Mouse (Mus musculus) splenic B cell, adult 2 months (primary cell): ENCODE measurements at regions not wholly inside any gene's neighbourhood (a gene's known extent, or its start where the extent isn't known, plus 50 kb on each side); places are given as distances from the start of the nearest gene placed in this dataset.

Source experiments
- DNase-seq: peaks from one replicate; pipeline ENCODE4 v3.0.0-alpha.2; 2011; ENCODE audit warnings: low read depth, low spot score
- H3K27me3 ChIP-seq: 2 replicates; pipeline ENCODE4 v1.6.1; 2012; ENCODE audit warnings: mild to moderate bottlenecking, low read length, moderate library complexity, mixed read lengths; ENCODE audit not compliant: control insufficient read depth, poor library complexity, insufficient read depth, severe bottlenecking
- H3K36me3 ChIP-seq: 2 replicates; pipeline ENCODE4 v1.6.1; 2012; ENCODE audit warnings: mild to moderate bottlenecking, low read length, moderate library complexity, mixed read lengths; ENCODE audit not compliant: control insufficient read depth, poor library complexity, insufficient read depth, severe bottlenecking

GRCm38 (mm10) chr9:31527216-31527615, 63.0 kb upstream of the Tmem45b start:
- no peaks in the 10 kb centered on the region for H3K27me3 ChIP-seq
- DNase-seq: no peak
- no peaks in the 10 kb centered on the region for H3K36me3 ChIP-seq
